Mouse (Mus musculus) forebrain, embryonic 13.5 days (tissue): ENCODE measurements at regions not wholly inside any gene's neighbourhood (a gene's known extent, or its start where the extent isn't known, plus 50 kb on each side); places are given as distances from the start of the nearest gene placed in this dataset.

ENCODE experiments used
- ATAC-seq: fragments of 200-750 bp; cut with Nextera tagmentation; 2 replicates; pipeline ENCODE4 v1.8.0; 2017
- H3K27ac ChIP-seq: fragments of 300-500 bp; sonication (generic); 2 replicates; pipeline ENCODE4 v1.5.1; 2015; ENCODE audit warnings: inconsistent platforms, mild to moderate bottlenecking, moderate library complexity
- H3K27me3 ChIP-seq: fragments of 300-500 bp; sonication (generic); 2 replicates; pipeline ENCODE4 v1.6.1; 2015; ENCODE audit warnings: mild to moderate bottlenecking, inconsistent platforms
- H3K36me3 ChIP-seq: fragments of 300-500 bp; sonication (generic); 2 replicates; pipeline ENCODE4 v1.6.1; 2015; ENCODE audit warnings: mild to moderate bottlenecking, inconsistent platforms; ENCODE audit not compliant: poor library complexity, severe bottlenecking
- H3K4me1 ChIP-seq: fragments of 300-500 bp; sonication (generic); 2 replicates; pipeline ENCODE4 v1.6.1; 2015; ENCODE audit warnings: inconsistent platforms
- H3K4me2 ChIP-seq: fragments of 300-500 bp; sonication (generic); 2 replicates; pipeline ENCODE4 v1.6.1; 2015; ENCODE audit warnings: inconsistent platforms, mild to moderate bottlenecking, moderate library complexity
- H3K4me3 ChIP-seq: fragments of 300-500 bp; sonication (generic); 2 replicates; pipeline ENCODE4 v1.5.1; 2015; ENCODE audit warnings: mild to moderate bottlenecking, inconsistent platforms
- H3K9ac ChIP-seq: fragments of 300-500 bp; sonication (generic); 2 replicates; pipeline ENCODE4 v1.6.1; 2015; ENCODE audit warnings: mild to moderate bottlenecking, inconsistent platforms
- H3K9me3 ChIP-seq: fragments of 300-500 bp; sonication (generic); replicated peaks from 2 replicates; pipeline ENCODE4 v1.6.1; 2016; ENCODE audit warnings: inconsistent platforms
- WGBS: fragments of 180-500 bp; shearing (Covaris S2); methylation state at CpG from one replicate; pipeline ENCODE4 v1.1.7; 2015; 5-methylcytosine and 5-hydroxymethylcytosine counted together

GRCm38 (mm10) chr11:45795731-45796130 lies 56.1 kb upstream of the Clint1 start:
- Histone ChIP-seq H3K27me3 (peaks cover 10% of the 10 kb centered on the region; the same call in 1 of the 2 replicates), H3K9me3 (no peaks in the 10 kb centered on the region), H3K9ac (no peak overlapping the region), H3K4me3 (no peak overlapping the region), H3K4me2 (no peak overlapping the region), H3K27ac (no peak overlapping the region), H3K4me1 (peaks cover 11% of the 10 kb centered on the region), H3K36me3 (no peaks in the 10 kb centered on the region)
- ATAC-seq, result no peak; the same call in 1 of the 2 replicates
- 13% methylated on average over 3 of the region's 3 CpGs for WGBS

- H3K27ac ChIP-seq, result no peak overlapping the region
- no peak for ATAC-seq
- WGBS, result 12% methylated on average over 9 of the region's 9 CpGs
- peaks cover 10% of the 10 kb centered on the region; the same call in 1 of the 2 replicates for H3K27me3 ChIP-seq
- H3K36me3 ChIP-seq, result no peaks in the 10 kb centered on the region
- no peak overlapping the region for H3K9ac ChIP-seq
- H3K4me2 ChIP-seq, result peak overlapping the region; percentile 29; the same call in 1 of the 2 replicates
- peaks cover 11% of the 10 kb centered on the region for H3K4me1 ChIP-seq
- H3K9me3 ChIP-seq, result no peaks in the 10 kb centered on the region
- no peak overlapping the region for H3K4me3 ChIP-seq
Observed at GRCm38 (mm10) chr11:45799732-45800386, 52.0 kb upstream of the Clint1 start.
